Mouse (Mus musculus) lung, embryonic 15.5 days (tissue): ENCODE results near the gene Myocd. TPM values are rescaled to one million over a fixed set of nuclear protein-coding genes. Genes with fewer than 3 reads are reported as not detected.

Experiments used
- ATAC-seq: fragments of 200-750 bp; cut with Nextera tagmentation; 2 replicates; pipeline ENCODE4 v1.8.0; 2017; ENCODE audit warnings: moderate number of reproducible peaks, borderline replicate concordance; ENCODE audit not compliant: low FRiP score, low TSS enrichment; ENCODE audit errors: extremely low read depth
- H3K27ac ChIP-seq: fragments of 300-500 bp; sonication (generic); 2 replicates; pipeline ENCODE4 v1.5.1; 2015; ENCODE audit warnings: moderate library complexity, mild to moderate bottlenecking, inconsistent platforms
- H3K27me3 ChIP-seq: fragments of 300-500 bp; sonication (generic); 2 replicates; pipeline ENCODE4 v1.6.1; 2015; ENCODE audit warnings: inconsistent platforms
- H3K36me3 ChIP-seq: fragments of 300-500 bp; sonication (generic); 2 replicates; pipeline ENCODE4 v1.6.1; 2015; ENCODE audit warnings: inconsistent platforms
- H3K4me1 ChIP-seq: fragments of 300-500 bp; sonication (generic); 2 replicates; pipeline ENCODE4 v1.6.1; 2015; ENCODE audit warnings: inconsistent platforms
- H3K4me2 ChIP-seq: fragments of 300-500 bp; sonication (generic); 2 replicates; pipeline ENCODE4 v1.6.1; 2015; ENCODE audit warnings: inconsistent platforms, mild to moderate bottlenecking, moderate library complexity
- H3K4me3 ChIP-seq: fragments of 300-500 bp; sonication (generic); 2 replicates; pipeline ENCODE4 v1.5.1; 2015; ENCODE audit warnings: mild to moderate bottlenecking, inconsistent platforms
- H3K9ac ChIP-seq: fragments of 300-500 bp; sonication (generic); 2 replicates; pipeline ENCODE4 v1.6.1; 2015; ENCODE audit warnings: inconsistent platforms
- H3K9me3 ChIP-seq: fragments of 300-500 bp; sonication (generic); 2 replicates; pipeline ENCODE4 v1.6.1; 2016; ENCODE audit warnings: inconsistent platforms
- WGBS: fragments of 180-500 bp; shearing (Covaris S2); methylation state at CpG from one replicate; pipeline ENCODE4 v1.1.7; 2015; 5-methylcytosine and 5-hydroxymethylcytosine counted together
- polyA plus RNA-seq: library from polyadenylated mRNA; unstranded; fragments of >200 nt; fragmentation: Nextera tagmentation; extraction: Ambion mirVana; gene quantifications from 2 replicates; pipeline ENCODE4 v1.2.1, GENCODE M21; 2015

Myocd gene
- 18.4 and 22.9 TPM in 2 replicates for polyA plus RNA-seq

DNA sequence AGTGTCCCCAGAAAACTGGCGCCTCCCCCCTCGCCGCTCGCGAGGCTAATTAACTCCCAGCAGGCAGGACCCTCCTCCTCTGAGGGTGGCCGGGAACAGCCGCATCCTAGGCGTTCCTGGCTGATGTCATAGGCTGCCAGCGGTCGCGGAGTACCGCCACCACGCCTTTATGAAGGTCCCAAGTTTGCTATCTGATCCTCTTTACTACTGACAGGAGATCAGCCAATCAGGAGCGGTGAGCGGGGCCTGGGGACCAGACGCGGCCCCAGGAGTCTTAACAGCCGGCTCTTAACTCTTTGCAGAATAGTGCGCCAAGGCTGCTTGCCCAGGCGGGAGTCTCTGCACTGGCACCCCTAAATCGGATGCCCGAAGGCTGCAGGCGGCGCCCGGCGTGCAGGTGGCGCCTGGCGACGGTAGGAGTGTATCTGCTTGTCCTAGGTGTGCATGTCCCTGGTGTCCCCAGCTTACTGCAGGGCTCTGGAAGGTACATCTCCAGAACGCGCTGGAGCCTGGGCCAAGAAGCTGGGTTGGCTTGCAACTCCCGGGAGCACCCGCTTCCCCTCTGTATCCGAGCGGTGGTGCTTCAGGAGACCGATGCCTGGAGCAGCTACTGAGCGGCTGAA, at the start of gene Myocd:
Myocd (minus strand) TSS at position 139 of the 623 bp plus-strand sequence.
- Histone ChIP-seq H3K9me3 (no peaks in the 10 kb centered on the region), H3K27ac (peak within 1 kb of the TSS; percentile 54; the same call in 1 of the 2 replicates), H3K4me2 (peak within 1 kb of the TSS; percentile 73), H3K36me3 (no peaks in the 10 kb centered on the region), H3K4me3 (peak within 1 kb of the TSS; percentile 45), H3K4me1 (peaks cover 19% of the 10 kb centered on the region), H3K27me3 (no peaks in the 10 kb centered on the region), H3K9ac (peak within 1 kb of the TSS; percentile 40)
- 1% methylated on average over 37 of the region's 37 CpGs for WGBS
- peak; percentile 87 for ATAC-seq

DNA sequence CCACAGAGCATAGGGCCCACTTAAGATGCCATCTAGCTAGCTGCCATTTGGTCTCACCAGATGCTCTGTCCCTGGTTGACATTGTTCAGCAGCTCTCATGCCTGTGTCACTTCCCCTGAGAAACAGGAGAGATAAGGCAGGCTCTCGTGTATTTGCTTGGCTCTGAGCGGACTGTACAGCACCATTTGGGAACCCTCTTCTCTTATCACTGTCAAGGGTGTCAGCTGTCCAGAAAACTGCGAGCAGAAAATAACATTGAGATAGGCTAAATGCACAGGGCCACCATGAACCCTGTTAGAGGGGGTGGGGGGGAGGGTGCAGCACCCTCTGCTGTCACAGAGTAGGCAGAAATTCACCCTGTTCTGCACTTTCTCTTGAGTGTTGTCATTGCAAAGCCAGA, 34.0 kb upstream of the Myocd start:
- H3K9ac ChIP-seq = no peak overlapping the region
- H3K9me3 ChIP-seq = no peaks in the 10 kb centered on the region
- no peaks in the 10 kb centered on the region for H3K27me3 ChIP-seq
- no peak overlapping the region for H3K27ac ChIP-seq
- peaks cover 13% of the 10 kb centered on the region for H3K4me1 ChIP-seq
- ATAC-seq = no peak
- H3K4me2 ChIP-seq = no peak overlapping the region
- WGBS = 12% methylated on average over 3 of the region's 3 CpGs
- no peaks in the 10 kb centered on the region for H3K36me3 ChIP-seq
- no peak overlapping the region for H3K4me3 ChIP-seq

DNA sequence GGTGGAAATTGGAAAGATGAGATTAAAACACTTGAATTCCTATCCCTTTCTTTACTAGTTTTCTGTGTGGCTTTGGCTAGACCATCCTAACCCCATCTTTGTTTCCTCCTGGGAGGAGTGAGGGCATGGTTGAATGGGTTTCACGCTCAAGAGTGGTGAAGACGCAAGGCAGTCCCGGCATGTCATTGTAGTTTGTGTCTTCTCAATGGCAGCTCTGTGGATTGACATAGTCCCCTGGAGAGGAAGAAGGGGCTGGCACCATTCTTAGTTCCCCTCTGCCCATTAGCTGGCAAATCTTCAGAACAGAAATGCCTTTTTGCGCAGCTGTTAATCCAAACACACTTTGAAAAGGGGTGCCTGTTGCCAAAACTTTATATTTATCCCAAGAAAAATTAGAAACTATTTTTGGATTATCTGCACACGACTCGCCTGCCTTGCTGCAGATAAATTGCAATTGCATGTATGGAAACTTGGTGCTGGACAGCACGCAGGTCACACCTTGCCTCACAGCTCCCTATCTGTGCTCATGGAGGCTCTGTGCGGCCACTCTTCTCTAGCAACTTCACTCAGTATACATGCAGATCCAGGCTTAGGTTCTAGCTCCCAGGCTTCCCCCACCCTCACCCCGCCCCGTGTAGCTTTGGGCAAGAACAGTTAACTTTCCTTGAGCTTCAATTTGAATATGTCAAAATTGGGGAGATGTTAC, 24.5 kb upstream of the Myocd start:
- H3K9ac ChIP-seq = no peak overlapping the region
- peaks cover 13% of the 10 kb centered on the region; the same call in 1 of the 2 replicates for H3K4me1 ChIP-seq
- H3K9me3 ChIP-seq = no peaks in the 10 kb centered on the region
- ATAC-seq = peak; percentile 65
- 55% methylated on average over 10 of the region's 10 CpGs for WGBS
- H3K4me2 ChIP-seq = no peak overlapping the region
- H3K27me3 ChIP-seq = no peaks in the 10 kb centered on the region
- H3K4me3 ChIP-seq = no peak overlapping the region
- H3K27ac ChIP-seq = 0 out of 2 replicates have a peak overlapping the region, but pooled peaks have one; percentile 11
- H3K36me3 ChIP-seq = no peaks in the 10 kb centered on the region

DNA sequence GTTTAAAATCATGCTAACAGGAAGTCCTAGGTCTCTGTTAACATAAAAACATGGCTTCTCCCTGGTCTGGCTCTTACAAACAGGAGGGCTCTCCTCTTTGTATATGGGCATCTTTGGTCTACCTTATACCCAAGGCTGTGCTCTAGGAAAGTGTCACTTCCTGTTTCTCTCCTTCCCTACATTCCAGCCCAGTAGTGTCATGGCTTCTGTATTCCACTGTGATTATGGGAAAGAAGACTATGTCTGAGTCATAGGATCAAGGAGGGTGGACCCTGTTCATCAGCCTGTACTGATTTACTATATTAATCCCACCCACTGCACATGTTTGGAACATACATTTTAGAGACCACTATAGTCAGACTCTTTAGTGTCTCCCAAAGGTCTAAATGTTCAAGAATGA, 23.2 kb upstream of the Myocd start:
- Histone ChIP-seq H3K27me3 (no peaks in the 10 kb centered on the region), H3K4me2 (no peak overlapping the region), H3K4me3 (no peak overlapping the region), H3K27ac (no peak overlapping the region), H3K4me1 (peaks cover 13% of the 10 kb centered on the region; the same call in 1 of the 2 replicates), H3K9me3 (no peaks in the 10 kb centered on the region), H3K36me3 (no peaks in the 10 kb centered on the region), H3K9ac (no peak overlapping the region)
- no peak for ATAC-seq

DNA sequence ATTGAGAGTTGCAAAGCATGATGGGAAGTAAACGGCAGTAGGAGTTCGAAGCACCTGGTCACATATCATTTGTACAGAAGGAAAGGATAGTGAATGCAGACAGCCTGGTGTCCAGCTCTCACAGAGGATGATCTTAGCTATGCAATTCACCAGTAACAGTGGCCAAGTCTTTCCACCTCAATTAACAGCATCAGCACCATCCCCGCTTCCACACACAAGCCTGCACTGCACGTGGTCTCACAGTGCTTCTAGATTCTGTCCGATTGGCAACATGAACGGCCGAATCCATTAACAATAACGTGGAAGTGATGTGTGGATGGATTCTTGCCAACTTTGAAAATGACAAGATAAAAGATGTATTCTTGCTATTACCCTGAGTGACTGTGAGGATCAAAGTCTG, 17.9 kb upstream of the Myocd start:
- no peak overlapping the region for H3K4me2 ChIP-seq
- no peak overlapping the region for H3K9ac ChIP-seq
- no peak for ATAC-seq
- no peaks in the 10 kb centered on the region for H3K36me3 ChIP-seq
- H3K9me3 ChIP-seq = no peaks in the 10 kb centered on the region
- no peak overlapping the region for H3K4me3 ChIP-seq
- H3K27ac ChIP-seq = no peak overlapping the region
- WGBS = 64% methylated on average over 8 of the region's 8 CpGs
- H3K4me1 ChIP-seq = no peaks in the 10 kb centered on the region
- no peaks in the 10 kb centered on the region for H3K27me3 ChIP-seq

DNA sequence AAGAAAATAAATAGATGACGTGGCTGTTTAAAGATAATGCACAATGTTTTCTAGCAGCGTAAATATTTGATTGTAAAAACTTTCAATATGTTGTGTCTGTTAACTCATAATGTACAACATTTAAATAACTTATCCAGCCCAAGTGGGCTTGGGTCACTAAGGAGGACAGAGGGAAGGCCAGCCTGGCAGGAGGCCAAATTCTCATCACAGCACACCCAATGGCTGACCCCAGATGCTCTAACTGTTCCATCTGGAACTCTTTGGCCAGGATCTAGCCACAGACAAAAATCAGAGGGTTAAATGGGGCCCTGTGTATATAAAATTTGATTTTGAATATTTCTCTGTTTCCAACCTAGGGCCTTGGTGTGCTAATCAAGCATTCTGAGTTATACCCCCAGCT, 16.4 kb upstream of the Myocd start:
- no peaks in the 10 kb centered on the region for H3K4me1 ChIP-seq
- 54% methylated on average over 2 of the region's 2 CpGs for WGBS

DNA sequence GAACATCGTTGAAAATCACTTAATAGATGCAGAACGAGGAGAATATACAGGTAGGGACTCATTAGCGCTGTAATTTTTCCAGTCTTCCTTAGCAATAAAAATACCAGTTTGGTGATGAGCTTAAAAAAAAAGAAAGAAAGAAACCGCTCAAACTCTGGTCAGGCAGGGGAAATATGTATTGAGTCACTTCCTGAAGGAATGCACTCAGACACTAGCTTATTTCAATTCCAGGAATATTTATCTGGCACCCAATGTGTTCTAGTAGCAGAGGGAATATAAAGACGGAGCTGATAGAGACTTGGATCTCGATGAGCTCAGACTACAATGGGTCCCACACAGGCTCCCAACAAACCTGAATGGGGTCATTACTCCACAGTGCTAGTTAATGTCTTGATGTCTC, 5.7 kb upstream of the Myocd start:
- H3K27ac ChIP-seq = no peak overlapping the region
- ATAC-seq = no peak
- H3K27me3 ChIP-seq = peaks cover 5% of the 10 kb centered on the region; the same call in 1 of the 2 replicates

More for the DNA sequence above, 16.4 kb upstream of the Myocd start:
- no peaks in the 10 kb centered on the region for H3K36me3 ChIP-seq
- H3K27ac ChIP-seq = no peak overlapping the region
- ATAC-seq = no peak
- H3K9ac ChIP-seq = no peak overlapping the region
- no peaks in the 10 kb centered on the region for H3K9me3 ChIP-seq
- no peak overlapping the region for H3K4me3 ChIP-seq
- H3K4me2 ChIP-seq = no peak overlapping the region
- no peaks in the 10 kb centered on the region for H3K27me3 ChIP-seq

DNA sequence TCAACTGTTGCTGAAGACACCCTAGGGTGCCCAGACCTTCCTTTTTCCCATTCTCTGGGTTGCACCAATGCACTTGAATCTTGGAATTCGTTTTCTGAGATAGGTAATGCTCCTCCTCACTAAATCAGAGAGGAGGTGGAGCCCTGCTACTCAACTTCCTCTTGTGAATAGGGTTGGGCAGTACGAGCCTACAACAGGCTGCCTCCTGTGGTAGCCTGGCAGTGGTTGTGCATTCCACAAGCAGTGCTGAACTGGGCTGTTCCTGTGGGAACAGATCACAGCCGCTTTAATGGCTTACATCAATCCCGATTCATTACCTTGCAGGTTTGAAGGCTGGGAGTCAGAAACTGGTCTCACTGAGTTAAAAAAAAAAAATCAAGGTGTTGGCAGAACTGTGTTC, 1.2 kb upstream of the Myocd start:
- no peaks in the 10 kb centered on the region for H3K27me3 ChIP-seq
- WGBS = 21% methylated on average over 4 of the region's 4 CpGs
- H3K9me3 ChIP-seq = no peaks in the 10 kb centered on the region
- no peak overlapping the region for H3K9ac ChIP-seq
- peaks cover 19% of the 10 kb centered on the region for H3K4me1 ChIP-seq
- no peak for ATAC-seq
- 0 out of 2 replicates have a peak overlapping the region, but pooled peaks have one; percentile 45 for H3K4me3 ChIP-seq
- H3K27ac ChIP-seq = no peak overlapping the region
- H3K4me2 ChIP-seq = peak overlapping the region; percentile 73
- H3K36me3 ChIP-seq = no peaks in the 10 kb centered on the region

More for the DNA sequence above, 5.7 kb upstream of the Myocd start:
- Histone ChIP-seq H3K9ac (no peak overlapping the region), H3K36me3 (no peaks in the 10 kb centered on the region), H3K9me3 (no peaks in the 10 kb centered on the region), H3K4me3 (no peak overlapping the region), H3K4me2 (no peak overlapping the region), H3K4me1 (peaks cover 8% of the 10 kb centered on the region)
- WGBS = 69% methylated on average over 6 of the region's 6 CpGs

DNA sequence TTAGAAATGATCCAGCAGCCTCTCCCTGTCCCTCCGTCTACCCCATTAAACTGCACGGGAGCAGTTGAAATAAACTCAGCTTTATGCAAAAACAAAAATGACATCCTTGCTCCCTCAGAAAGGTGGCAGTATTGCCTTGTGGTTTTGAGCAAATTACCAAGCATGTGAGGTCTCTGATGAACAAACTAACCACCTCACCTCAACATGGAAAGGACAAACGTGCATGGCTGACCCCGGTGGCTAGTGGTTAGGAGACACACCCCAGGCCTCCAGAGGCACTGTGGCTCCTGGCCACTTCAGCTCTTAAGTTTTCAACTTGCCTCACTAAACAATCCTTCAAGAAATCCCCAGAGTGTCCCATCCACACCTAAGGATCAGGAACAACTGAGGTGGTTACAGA, 1.5 kb downstream of the Myocd start:
- Histone ChIP-seq H3K4me3 (peak overlapping the region; percentile 45), H3K9ac (no peak overlapping the region), H3K27ac (no peak overlapping the region), H3K9me3 (no peaks in the 10 kb centered on the region), H3K27me3 (no peaks in the 10 kb centered on the region), H3K36me3 (no peaks in the 10 kb centered on the region), H3K4me1 (peaks cover 19% of the 10 kb centered on the region), H3K4me2 (peak overlapping the region; percentile 73)
- WGBS = 27% methylated on average over 4 of the region's 4 CpGs
- ATAC-seq = no peak

DNA sequence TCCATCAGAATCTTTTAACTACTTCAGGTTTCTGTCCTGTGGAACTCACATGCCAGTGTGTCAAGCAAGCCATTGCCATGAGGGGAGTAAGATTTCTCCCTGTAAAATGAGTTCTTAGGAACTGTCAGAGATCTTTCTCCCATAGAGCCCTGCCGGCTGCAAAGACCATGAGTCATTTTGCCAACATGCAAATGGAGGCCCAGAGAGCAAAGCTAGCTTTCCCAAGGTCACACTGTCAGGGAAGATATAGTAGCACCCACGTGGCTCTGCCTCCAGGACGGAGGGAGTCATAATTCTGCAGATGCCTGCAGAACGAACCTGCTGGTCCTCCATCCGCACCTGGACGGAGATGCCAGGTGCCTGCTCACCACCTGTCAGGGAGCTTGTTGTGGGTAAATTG, 6.3 kb downstream of the Myocd start:
- Histone ChIP-seq H3K4me3 (no peak overlapping the region), H3K4me1 (0 out of 2 replicates have a peak, but pooled peaks cover 1% of the 10 kb centered on the region), H3K9me3 (no peaks in the 10 kb centered on the region), H3K9ac (no peak overlapping the region), H3K4me2 (no peak overlapping the region), H3K27me3 (no peaks in the 10 kb centered on the region), H3K27ac (no peak overlapping the region), H3K36me3 (no peaks in the 10 kb centered on the region)
- WGBS = 53% methylated on average over 6 of the region's 6 CpGs
- ATAC-seq = no peak

DNA sequence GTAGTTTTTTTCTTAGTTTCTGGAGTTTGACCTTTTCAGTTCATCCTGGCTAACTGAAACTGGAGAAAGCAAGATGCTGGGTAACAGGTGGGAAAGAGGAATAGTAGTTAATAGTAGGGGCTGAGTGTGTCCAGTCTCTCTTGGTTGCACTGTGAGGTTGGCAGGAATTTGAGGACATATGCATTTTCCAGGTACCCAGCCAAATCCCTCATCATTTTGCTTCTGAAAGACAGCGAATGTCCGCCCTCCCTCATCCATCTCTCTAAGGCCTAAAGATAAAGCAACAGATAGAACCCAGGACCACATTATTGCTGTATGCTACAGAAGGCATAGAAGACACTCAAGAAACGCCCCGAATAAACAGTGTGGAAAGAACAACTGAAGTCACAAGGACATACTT, 10.8 kb downstream of the Myocd start:
- Histone ChIP-seq H3K4me2 (no peak overlapping the region), H3K9me3 (no peaks in the 10 kb centered on the region), H3K36me3 (no peaks in the 10 kb centered on the region), H3K4me3 (no peak overlapping the region), H3K9ac (no peak overlapping the region), H3K27me3 (no peaks in the 10 kb centered on the region; the same call in 1 of the 2 replicates), H3K4me1 (peaks cover 14% of the 10 kb centered on the region), H3K27ac (no peak overlapping the region)
- 85% methylated on average over 4 of the region's 4 CpGs for WGBS
- ATAC-seq = no peak

DNA sequence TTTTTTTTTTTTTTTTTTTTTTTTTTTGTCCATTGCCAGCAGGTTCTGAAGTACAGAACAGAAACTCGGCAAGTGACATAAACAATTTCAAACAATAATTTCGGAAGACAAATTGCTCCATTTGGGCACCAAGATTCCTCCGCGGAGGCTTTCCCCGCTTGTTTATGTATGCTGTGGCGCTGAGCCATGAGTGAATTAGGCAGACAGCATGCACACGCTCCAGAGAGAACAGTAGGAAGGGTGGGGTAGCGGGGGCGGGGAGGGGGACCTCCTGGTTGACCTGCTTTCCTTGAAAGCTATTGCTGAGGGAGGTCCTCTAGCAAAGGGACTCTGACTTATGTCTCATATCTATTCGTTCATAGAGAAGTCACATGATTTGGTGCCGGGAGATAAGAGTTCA, 13.6 kb downstream of the Myocd start:
- no peaks in the 10 kb centered on the region; the same call in 1 of the 2 replicates for H3K27me3 ChIP-seq
- H3K36me3 ChIP-seq = no peaks in the 10 kb centered on the region
- no peak; the same call in 1 of the 2 replicates for ATAC-seq
- H3K4me3 ChIP-seq = no peak overlapping the region
- H3K4me2 ChIP-seq = peak overlapping the region; percentile 26
- H3K4me1 ChIP-seq = peaks cover 14% of the 10 kb centered on the region
- H3K9ac ChIP-seq = no peak overlapping the region
- H3K27ac ChIP-seq = no peak overlapping the region
- no peaks in the 10 kb centered on the region for H3K9me3 ChIP-seq
- 40% methylated on average over 11 of the region's 11 CpGs for whole genome bisulfite sequencing
